Mouse (Mus musculus) skeletal muscle tissue, adult 2 months (tissue): Measurements from ENCODE around the gene Mpped1.
A peak's percentile ranks its signal among the peaks of the same experiment; 100 is the strongest.

Experiments used
- DNase-seq: peaks from one replicate; pipeline ENCODE4 v3.0.0-alpha.2; 2012; ENCODE audit warnings: low read depth, low spot score

Mpped1 gene

GRCm38 (mm10) chr15:83789046-83789445, 9.8 kb downstream of the Mpped1 start:
- no peak for DNase-seq

- DNase-seq = no peak
Measured at GRCm38 (mm10) chr15:83796924-83797323, 17.7 kb downstream of the Mpped1 start.

GRCm38 (mm10) chr15:83798964-83799363, 19.7 kb downstream of the Mpped1 start:
- DNase-seq = no peak

GRCm38 (mm10) chr15:83801011-83801410, 21.7 kb downstream of the Mpped1 start:
- no peak for DNase-seq

GRCm38 (mm10) chr15:83814106-83814505, 34.8 kb downstream of the Mpped1 start:
- DNase-seq = no peak

- no peak for DNase-seq
Measured at GRCm38 (mm10) chr15:83828011-83828410, 48.7 kb downstream of the Mpped1 start.

GRCm38 (mm10) chr15:83829226-83829625, 50.0 kb downstream of the Mpped1 start:
- DNase-seq = no peak

- DNase-seq = no peak
Measured at GRCm38 (mm10) chr15:83832265-83832664, 53.0 kb downstream of the Mpped1 start.

- DNase-seq = no peak
Measured at GRCm38 (mm10) chr15:83840950-83841719, 61.9 kb downstream of the Mpped1 start.

GRCm38 (mm10) chr15:83842419-83842818, 63.2 kb downstream of the Mpped1 start:
- DNase-seq = no peak

GRCm38 (mm10) chr15:83842915-83843789, 63.9 kb downstream of the Mpped1 start:
- DNase-seq = no peak

GRCm38 (mm10) chr15:83845734-83846133, 66.5 kb downstream of the Mpped1 start:
- no peak for DNase-seq

- DNase-seq = no peak
Measured at GRCm38 (mm10) chr15:83846592-83846991, 67.3 kb downstream of the Mpped1 start.

- DNase-seq = no peak
Measured at GRCm38 (mm10) chr15:83847512-83847911, 68.2 kb downstream of the Mpped1 start.

GRCm38 (mm10) chr15:83848193-83848592, 68.9 kb downstream of the Mpped1 start:
- no peak for DNase-seq

GRCm38 (mm10) chr15:83853400-83853811, 74.1 kb downstream of the Mpped1 start:
- DNase-seq = no peak

GRCm38 (mm10) chr15:83857129-83857528, 77.9 kb downstream of the Mpped1 start:
- peak; percentile 32 for DNase-seq

GRCm38 (mm10) chr15:83865626-83866025, 86.4 kb downstream of the Mpped1 start:
- peak; percentile 38 for DNase-seq

GRCm38 (mm10) chr15:83870936-83871335, 91.7 kb downstream of the Mpped1 start:
- no peak for DNase-seq

GRCm38 (mm10) chr15:83877155-83877866, 98.0 kb downstream of the Mpped1 start:
- no peak for DNase-seq

GRCm38 (mm10) chr15:83877898-83878297, 98.6 kb downstream of the Mpped1 start:
- DNase-seq = no peak

GRCm38 (mm10) chr15:83879845-83880244, 100.6 kb downstream of the Mpped1 start:
- DNase-seq = no peak
